Mouse (Mus musculus): ENCODE measurements around the gene Lims1. TPM values are rescaled to one million over a fixed set of nuclear protein-coding genes. Genes with fewer than 3 reads are reported as not detected.

Lims1 gene
- total and polyA plus RNA-seq, 3 experiments: 40.4 to 74.7 (median 40.7) TPM

- TF ChIP-seq CTCF (conservative IDR thresholded peaks at IDR 0.05 in 1 of 2, IDR thresholded peaks at IDR 0.05 in 1 of 2; ENCODE audit: low read depth in 2 of 2, low read length in 2 of 2): peak in 1 of 2 experiments; percentile 39; a peak in 1 of 4 replicates
- peak; percentile 26 for TF ChIP-seq RAD21 (IDR thresholded peaks at IDR 0.05; ENCODE audit: low read depth, low read length)
- TF ChIP-seq HCFC1 (IDR thresholded peaks at IDR 0.05; ENCODE audit: low read depth, low read length): no peak
- no peaks in the 10 kb centered on the region for H3K4me1 ChIP-seq (ENCODE audit: control insufficient read depth in 1 of 2, insufficient read depth in 2 of 2)
- no peak overlapping the region for H3K27ac ChIP-seq (ENCODE audit: insufficient read depth, low read depth)
- no peaks in the 10 kb centered on the region for H3K27me3 ChIP-seq (replicated peaks)
- peaks cover 20 to 44% of the 10 kb centered on the region in 2 experiments for H3K36me3 ChIP-seq (replicated peaks in 1 of 2; ENCODE audit: control insufficient read depth in 1 of 2, insufficient read depth in 1 of 2, low read length in 1 of 2)
- H3K79me2 ChIP-seq (replicated peaks; ENCODE audit: control insufficient read depth, extremely low read depth, insufficient read depth, poor library complexity, severe bottlenecking): no peaks in the 10 kb centered on the region
- DNase-seq (ENCODE audit: extremely low read depth): no peak
- dilution Hi-C loops (cut with MboI; ENCODE audit: extremely low pct_ligation_motif_present, extremely low pct_unique_long_range_greater_than_20kb, low sequenced_read_pairs) (no loop called here), in situ Hi-C loops (cut with MboI; ENCODE audit: low pct_ligation_motif_present, low pct_unique_long_range_greater_than_20kb, low sequenced_read_pairs) (no loop called here)
- H3K9me3 ChIP-seq (replicated peaks; ENCODE audit: low read length): peaks cover 5% of the 10 kb centered on the region
- H3K9ac ChIP-seq (ENCODE audit: insufficient read depth, low read depth): no peak overlapping the region
- H3K4me3 ChIP-seq (replicated peaks in 1 of 3; ENCODE audit: low read depth in 2 of 3, low read length in 2 of 3, poor library complexity in 1 of 3): no peak overlapping the region
- H3K4me2 ChIP-seq (ENCODE audit: insufficient read depth, low read depth, poor library complexity, severe bottlenecking): no peak overlapping the region
Observed at GRCm38 (mm10) chr10:58312887-58313286, 10.4 kb upstream of the Lims1 start.

DNA sequence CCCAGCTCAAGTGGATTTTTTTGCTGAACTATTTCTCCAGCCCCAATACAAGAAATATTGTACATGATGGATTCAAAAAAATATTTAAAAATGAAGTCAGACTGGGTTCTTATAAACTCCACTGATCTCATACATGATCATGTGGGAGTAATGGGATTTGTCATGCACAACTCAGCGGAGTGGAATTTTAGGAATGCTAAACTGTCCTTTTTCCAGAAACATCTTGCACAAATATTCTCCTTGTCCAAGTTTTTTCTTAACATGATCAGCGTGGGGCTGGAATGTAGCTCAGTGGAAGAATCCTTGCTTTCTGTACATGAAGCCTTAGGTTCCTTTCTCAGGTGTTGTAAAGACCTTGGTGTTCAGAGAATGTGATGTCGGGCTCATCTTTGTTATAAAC lies 2.4 kb upstream of the Lims1 start:
- peaks cover 10% of the 10 kb centered on the region for H3K79me2 ChIP-seq (replicated peaks; ENCODE audit: control insufficient read depth, extremely low read depth, insufficient read depth, poor library complexity, severe bottlenecking)
- dilution Hi-C loops (cut with MboI; ENCODE audit: extremely low pct_ligation_motif_present, extremely low pct_unique_long_range_greater_than_20kb, low sequenced_read_pairs): no loop called here
- no peak for DNase-seq (ENCODE audit: extremely low read depth)
- no peak for TF ChIP-seq USF1 (IDR thresholded peaks at IDR 0.05; ENCODE audit: low read depth, low read length)
- no peak for TF ChIP-seq ZC3H11A (IDR thresholded peaks at IDR 0.05; ENCODE audit: low read depth, low read length)
- TF ChIP-seq MYC (IDR thresholded peaks at IDR 0.05; ENCODE audit: low read depth, low read length): no peak
- TF ChIP-seq ETS1 (conservative IDR thresholded peaks at IDR 0.05; ENCODE audit: low read depth, low read length): no peak
- no peak for TF ChIP-seq TCF12 (IDR thresholded peaks at IDR 0.05; ENCODE audit: low read depth, low read length)
- in situ Hi-C loops (cut with MboI; ENCODE audit: low pct_ligation_motif_present, low pct_unique_long_range_greater_than_20kb, low sequenced_read_pairs): no loop called here
- H3K4me2 ChIP-seq (ENCODE audit: insufficient read depth, low read depth, poor library complexity, severe bottlenecking): no peak overlapping the region
- peaks cover 4 to 11% of the 10 kb centered on the region in 2 experiments; a peak in 3 of 4 replicates for H3K4me1 ChIP-seq (ENCODE audit: control insufficient read depth in 1 of 2, insufficient read depth in 2 of 2)
- H3K9ac ChIP-seq (ENCODE audit: insufficient read depth, low read depth): no peak overlapping the region
- no peaks in the 10 kb centered on the region for H3K36me3 ChIP-seq (replicated peaks in 1 of 2; ENCODE audit: control insufficient read depth in 1 of 2, insufficient read depth in 1 of 2, low read length in 1 of 2)
- no peak overlapping the region for H3K27ac ChIP-seq (ENCODE audit: insufficient read depth, low read depth)
- H3K27me3 ChIP-seq (replicated peaks): no peaks in the 10 kb centered on the region
- no peak overlapping the region for H3K4me3 ChIP-seq (replicated peaks in 1 of 3; ENCODE audit: low read depth in 2 of 3, low read length in 2 of 3, poor library complexity in 1 of 3)
- H3K9me3 ChIP-seq (replicated peaks; ENCODE audit: low read length): no peaks in the 10 kb centered on the region

- Histone ChIP-seq H3K9me3 (replicated peaks; ENCODE audit: low read length) (no peaks in the 10 kb centered on the region), H3K4me1 (ENCODE audit: control insufficient read depth in 1 of 2, insufficient read depth in 2 of 2) (peaks cover 4 to 25% of the 10 kb centered on the region in 2 experiments; a peak in 3 of 4 replicates), H3K4me3 (replicated peaks in 1 of 3; ENCODE audit: low read depth in 2 of 3, low read length in 2 of 3, poor library complexity in 1 of 3) (peak overlapping the region; percentile 42 to 53 (median 43)), H3K79me2 (replicated peaks; ENCODE audit: control insufficient read depth, extremely low read depth, insufficient read depth, poor library complexity, severe bottlenecking) (peaks cover 19% of the 10 kb centered on the region), H3K27me3 (replicated peaks) (no peaks in the 10 kb centered on the region), H3K36me3 (replicated peaks in 1 of 2; ENCODE audit: control insufficient read depth in 1 of 2, insufficient read depth in 1 of 2, low read length in 1 of 2) (no peaks in the 10 kb centered on the region), H3K27ac (ENCODE audit: insufficient read depth, low read depth) (no peak overlapping the region), H3K9ac (ENCODE audit: insufficient read depth, low read depth) (peak overlapping the region; percentile 16; the same call in 1 of the 2 replicates), H3K4me2 (ENCODE audit: insufficient read depth, low read depth, poor library complexity, severe bottlenecking) (peak overlapping the region; percentile 14)
- TF ChIP-seq MXI1 (IDR thresholded peaks at IDR 0.05; ENCODE audit: low read depth, low read length) (no peak), NRF1 (IDR thresholded peaks at IDR 0.05; ENCODE audit: low read depth, low read length) (no peak), ZMIZ1 (IDR thresholded peaks at IDR 0.05; ENCODE audit: low read depth, low read length) (no peak), MEF2A (IDR thresholded peaks at IDR 0.05; ENCODE audit: borderline replicate concordance, low read depth, low read length) (no peak), ZKSCAN1 (IDR thresholded peaks at IDR 0.05; ENCODE audit: borderline replicate concordance, low read depth, low read length) (no peak), CHD1 (IDR thresholded peaks at IDR 0.05; ENCODE audit: low read depth, low read length) (no peak), IRF4 (IDR thresholded peaks at IDR 0.05; ENCODE audit: low read depth, low read length) (no peak), USF1 (IDR thresholded peaks at IDR 0.05; ENCODE audit: low read depth, low read length) (no peak), POLR2A (IDR thresholded peaks at IDR 0.05; ENCODE audit: low read depth, low read length) (no peak), MAFK (IDR thresholded peaks at IDR 0.05; ENCODE audit: insufficient replicate concordance, low read length) (no peak), USF2 (conservative IDR thresholded peaks at IDR 0.05; ENCODE audit: low read depth, low read length) (no peak), SIN3A (IDR thresholded peaks at IDR 0.05; ENCODE audit: low read length) (no peak), TCF12 (IDR thresholded peaks at IDR 0.05; ENCODE audit: low read depth, low read length) (no peak), SMC3 (IDR thresholded peaks at IDR 0.05; ENCODE audit: low read depth, low read length) (no peak), KAT2A (IDR thresholded peaks at IDR 0.05; ENCODE audit: insufficient replicate concordance, low read length) (no peak), JUND (conservative IDR thresholded peaks at IDR 0.05; ENCODE audit: low read depth, low read length) (no peak)
- no peak for DNase-seq (ENCODE audit: extremely low read depth)
- dilution Hi-C loops (cut with MboI; ENCODE audit: extremely low pct_ligation_motif_present, extremely low pct_unique_long_range_greater_than_20kb, low sequenced_read_pairs) (no loop called here), in situ Hi-C loops (cut with MboI; ENCODE audit: low pct_ligation_motif_present, low pct_unique_long_range_greater_than_20kb, low sequenced_read_pairs) (no loop called here)
Observed at GRCm38 (mm10) chr10:58322361-58323027, 772 bp upstream of the Lims1 start.
